Mouse (Mus musculus): ENCODE results near the gene Cpped1.

The Cpped1 gene

DNA sequence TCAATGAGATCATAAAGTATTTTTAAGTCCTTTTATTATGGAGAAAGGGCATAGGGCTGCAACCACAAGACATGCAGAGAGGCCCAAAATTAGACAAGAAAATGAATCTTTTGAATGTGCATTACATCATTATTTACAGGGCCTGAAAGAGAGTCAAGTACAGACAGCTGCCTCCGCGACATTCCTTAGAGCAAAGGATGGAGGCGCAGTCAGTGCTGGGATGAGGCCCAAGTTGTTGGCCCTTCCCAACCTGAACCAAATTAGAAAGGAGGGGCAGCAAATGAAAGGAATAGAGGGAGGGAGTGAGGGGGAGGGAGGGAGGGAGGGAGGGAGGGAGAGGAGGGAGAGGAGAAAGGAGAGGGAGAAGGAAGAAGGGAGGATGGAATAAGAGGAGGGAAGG lies 132.7 kb downstream of the Cpped1 start:
- in situ Hi-C loops (cut with MboI, MseI): no loop called here

DNA sequence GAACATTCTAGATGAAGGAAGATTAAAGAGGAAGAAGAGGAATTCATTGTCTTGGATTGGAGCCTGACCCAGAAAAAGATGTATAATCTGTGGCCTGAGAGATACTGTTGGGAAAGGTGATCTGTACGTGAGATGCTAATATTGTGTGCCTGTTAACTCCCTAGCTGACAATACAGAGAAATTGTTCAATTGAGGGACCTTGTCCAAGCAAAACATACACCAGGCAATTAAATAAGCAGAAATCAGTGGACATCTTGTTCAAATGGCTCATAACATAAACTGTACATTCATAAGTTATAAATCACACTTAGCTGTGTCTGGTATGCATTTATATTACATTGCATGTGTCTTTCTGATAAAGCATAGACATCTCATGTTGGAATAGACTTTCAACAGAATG lies 134.9 kb downstream of the Cpped1 start:
- in situ Hi-C loops (cut with MboI, MseI): no loop called here

DNA sequence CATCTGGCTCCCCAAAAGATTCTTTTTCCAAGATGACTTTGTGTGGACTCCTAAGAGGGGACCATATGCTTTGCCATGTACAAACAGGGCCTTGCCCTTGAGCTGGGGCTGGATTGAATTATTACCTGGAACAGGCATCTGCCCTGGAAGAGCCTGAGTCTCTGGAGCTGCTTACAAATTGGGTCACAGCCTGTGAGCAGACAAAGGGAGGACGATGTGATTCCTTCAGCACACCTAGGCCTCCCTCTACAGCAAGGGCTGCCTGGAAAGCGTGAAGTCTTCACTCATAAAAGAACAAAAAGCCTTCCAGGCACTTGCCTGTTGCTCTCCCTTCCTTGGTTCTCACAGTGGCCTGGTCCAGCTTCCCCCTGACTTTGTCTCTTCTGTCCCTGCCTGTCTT lies 136.9 kb downstream of the Cpped1 start:
- in situ Hi-C loops (cut with MboI, MseI): no loop called here

DNA sequence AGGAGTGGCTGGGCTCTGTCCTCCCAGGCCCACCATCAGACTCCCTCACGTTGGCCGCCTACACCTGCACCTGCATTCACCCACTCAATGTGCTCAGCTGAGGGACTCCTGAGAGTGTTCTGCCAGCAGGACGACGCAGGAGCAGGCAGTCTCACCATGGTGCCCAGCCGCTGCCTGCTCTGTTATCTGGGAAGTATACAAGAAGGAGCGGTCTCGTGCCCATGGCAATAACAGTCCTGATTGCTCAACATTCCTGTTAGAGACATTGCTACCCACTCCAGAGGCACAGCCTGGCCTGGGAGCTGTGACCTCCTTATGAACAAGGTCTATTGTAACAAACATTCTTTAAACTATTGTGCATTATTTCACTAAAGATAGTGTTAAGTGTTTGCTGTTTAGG lies 151.3 kb downstream of the Cpped1 start:
- in situ Hi-C loops (cut with MboI, MseI): no loop called here

DNA sequence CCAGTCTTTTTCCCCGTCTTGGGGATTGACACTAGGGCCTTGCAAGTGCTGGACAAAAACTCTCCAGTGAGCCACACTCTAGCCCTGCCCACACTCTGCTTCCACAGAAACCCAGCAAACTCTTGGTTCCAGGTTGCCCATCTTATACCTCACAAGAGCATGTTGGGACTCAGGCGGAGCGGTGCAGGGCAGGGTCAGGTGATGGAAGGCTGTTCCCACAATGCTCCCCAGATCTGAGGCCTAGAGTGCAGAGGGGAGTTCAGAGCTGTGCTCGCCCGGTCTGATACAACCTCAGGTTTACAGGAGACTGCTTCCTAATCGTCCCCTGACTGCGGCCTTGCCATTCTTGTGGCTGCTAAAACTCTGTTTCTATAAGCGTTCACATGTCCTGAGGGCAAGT lies 151.8 kb downstream of the Cpped1 start:
- in situ Hi-C loops (cut with MboI, MseI): no loop called here

DNA sequence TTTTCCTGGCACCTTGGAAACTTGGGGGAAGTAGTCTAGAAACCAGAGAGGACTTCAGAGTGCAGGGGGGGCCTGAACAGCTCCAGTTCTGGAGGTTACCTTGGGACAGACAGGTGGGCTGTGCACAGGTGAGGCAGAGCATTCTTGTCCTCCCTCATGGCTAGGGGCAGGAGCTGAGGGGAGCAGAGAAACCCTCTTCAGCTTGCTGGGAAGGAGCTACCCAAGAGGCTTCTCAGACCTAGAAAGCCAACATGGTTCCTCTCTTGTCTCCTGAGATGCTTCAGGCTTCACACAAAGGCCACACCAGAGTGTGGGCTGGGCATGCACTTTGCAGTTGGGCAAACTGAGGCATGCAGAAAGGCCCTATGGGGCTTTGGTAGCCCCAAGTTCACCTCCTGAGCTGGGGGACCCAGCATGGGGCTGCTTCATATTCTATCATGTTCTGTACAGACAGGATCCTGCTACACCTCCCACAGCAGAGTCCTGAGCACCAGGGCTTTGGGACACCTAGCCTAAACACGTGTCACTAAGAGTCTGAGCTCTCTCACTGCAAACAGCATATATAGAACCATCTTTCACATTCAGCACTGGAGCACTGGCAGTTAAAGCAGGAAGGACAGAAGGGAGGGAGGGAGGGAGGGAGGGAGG lies 152.5 kb downstream of the Cpped1 start:
- in situ Hi-C loops (cut with MboI, MseI): no loop called here

DNA sequence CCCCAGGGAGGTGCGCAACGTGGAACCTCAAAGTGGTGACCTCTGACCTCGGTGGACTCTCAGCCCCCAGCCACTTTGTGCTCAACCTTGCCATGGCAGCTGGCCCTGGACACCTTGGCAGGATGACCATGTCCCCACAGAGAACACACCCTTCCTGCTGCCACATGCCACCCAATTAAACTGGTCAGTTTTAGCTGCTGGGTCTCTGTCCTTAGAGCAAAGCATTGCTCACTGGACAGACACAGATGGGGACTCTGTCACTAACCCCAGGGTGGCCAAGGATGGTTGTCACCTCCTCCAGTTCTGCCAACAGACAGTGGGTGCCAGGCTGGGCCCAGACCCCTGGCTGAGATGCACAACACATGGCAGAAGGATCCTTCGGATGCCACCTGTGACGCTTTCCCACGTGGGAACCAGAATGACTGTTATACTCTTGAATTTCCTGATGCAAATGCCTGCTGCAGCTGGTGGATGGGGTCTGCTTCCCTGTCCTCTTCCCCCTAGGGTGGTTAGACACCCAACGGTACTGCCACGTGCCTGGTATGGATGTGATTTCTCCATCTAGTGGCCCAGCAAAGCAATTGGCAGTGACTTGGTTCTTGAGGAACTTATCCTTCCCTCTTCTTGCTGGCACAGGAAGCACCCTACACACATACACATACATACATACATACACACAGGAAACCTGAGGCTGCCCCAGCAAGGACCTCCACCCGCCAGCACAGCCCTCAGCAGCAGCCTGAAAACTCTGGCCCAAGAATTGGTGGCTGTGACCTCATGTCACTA lies 153.8 kb downstream of the Cpped1 start:
- in situ Hi-C loops (cut with MboI, MseI): no loop called here

DNA sequence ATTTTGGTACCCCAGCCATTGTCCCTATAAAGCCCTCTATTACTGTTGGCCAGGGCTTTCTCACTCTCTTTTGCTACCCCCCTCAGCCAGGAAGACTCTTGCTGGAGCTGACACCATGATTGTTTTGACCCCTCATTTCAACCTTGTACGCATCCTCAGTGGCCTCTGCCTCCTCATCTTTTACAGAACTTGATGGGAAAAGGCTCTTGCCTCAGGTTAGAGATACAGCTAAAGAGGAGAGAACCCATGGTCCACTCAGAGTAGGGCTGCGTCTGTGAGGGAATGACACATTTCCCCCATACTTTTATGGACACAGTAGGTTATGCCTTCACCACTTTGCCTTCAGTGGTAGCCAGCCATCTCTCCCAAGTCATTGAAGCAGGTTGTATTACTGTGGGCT lies 155.1 kb downstream of the Cpped1 start:
- in situ Hi-C loops (cut with MboI, MseI): no loop called here

Measured in T-helper 1 cell (primary cell).